Mouse (Mus musculus) MEL (cell line): ENCODE data around the gene Zfp952. TPM values are rescaled to one million over a fixed set of nuclear protein-coding genes. Genes with fewer than 3 reads are reported as not detected.
A peak's percentile ranks its signal among the peaks of the same experiment; 100 is the strongest.

ENCODE experiments used
- DNase-seq: peaks from one replicate; pipeline ENCODE4 v3.0.0; 2011; ENCODE audit warnings: low read depth, low spot score
- H3K27ac ChIP-seq: 2 replicates; pipeline ENCODE4 v1.5.1; 2012; ENCODE audit warnings: low read depth, mild to moderate bottlenecking, control low read depth, low read length, moderate library complexity; ENCODE audit not compliant: control insufficient read depth
- H3K27me3 ChIP-seq, 2 experiments: fragments of 150-350 bp in 1 of 2; sonication (generic) in 1 of 2; 2 replicates each; pipeline ENCODE4 v1.6.1; 2012; ENCODE audit warnings: low read length in 2 of 2, mild to moderate bottlenecking in 2 of 2, improper control_type of control experiment in 1 of 2, moderate library complexity in 1 of 2; ENCODE audit not compliant: insufficient read depth in 2 of 2, control insufficient read depth in 1 of 2
- H3K36me3 ChIP-seq, 2 experiments: 2 replicates each; pipeline ENCODE4 v1.6.1; 2012 to 2014; ENCODE audit warnings: low read length in 2 of 2, improper control_type of control experiment in 1 of 2, inconsistent platforms in 1 of 2, mild to moderate bottlenecking in 1 of 2; ENCODE audit not compliant: insufficient read depth in 2 of 2, control insufficient read depth in 1 of 2
- H3K4me1 ChIP-seq, 2 experiments: fragments of 150-350 bp in 1 of 2; sonication (generic) in 1 of 2; 2 replicates each; pipeline ENCODE4 v1.6.1; 2012; ENCODE audit warnings: low read length in 2 of 2, improper control_type of control experiment in 1 of 2, mild to moderate bottlenecking in 1 of 2; ENCODE audit not compliant: insufficient read depth in 2 of 2, control insufficient read depth in 1 of 2
- H3K4me3 ChIP-seq, 2 experiments: fragments of 150-350 bp in 1 of 2; sonication (generic) in 1 of 2; 2 replicates each; pipeline ENCODE4 v1.5.1; 2012; ENCODE audit warnings: low read depth in 2 of 2, low read length in 2 of 2, mild to moderate bottlenecking in 2 of 2, moderate library complexity in 2 of 2, control low read depth in 1 of 2, improper control_type of control experiment in 1 of 2; ENCODE audit not compliant: control insufficient read depth in 1 of 2, insufficient read depth in 1 of 2
- H3K79me2 ChIP-seq: 2 replicates; pipeline ENCODE4 v1.6.1; 2012; ENCODE audit warnings: mild to moderate bottlenecking, low read length, moderate library complexity; ENCODE audit not compliant: control insufficient read depth, poor library complexity, insufficient read depth
- H3K9ac ChIP-seq: 2 replicates; pipeline ENCODE4 v1.6.1; 2012; ENCODE audit warnings: low read depth, mild to moderate bottlenecking, control low read depth, low read length, moderate library complexity; ENCODE audit not compliant: control insufficient read depth, poor library complexity, severe bottlenecking
- H3K9me3 ChIP-seq: fragments of 150-350 bp; sonication (generic); replicated peaks from 2 replicates; pipeline ENCODE4 v1.6.1; 2012; ENCODE audit warnings: mild to moderate bottlenecking, low read length, improper control_type of control experiment, moderate library complexity; ENCODE audit not compliant: insufficient read depth
- BHLHE40 ChIP-seq: IDR thresholded peaks from 2 replicates; pipeline ENCODE4 v1.6.1; 2012; ENCODE audit warnings: low read depth, mild to moderate bottlenecking, inconsistent platforms, low read length, improper control_type of control experiment, borderline replicate concordance
- CHD1 ChIP-seq: IDR thresholded peaks from 2 replicates; pipeline ENCODE4 v1.6.1; 2012; ENCODE audit warnings: low read depth, mild to moderate bottlenecking, inconsistent platforms, low read length, improper control_type of control experiment
- CHD2 ChIP-seq: IDR thresholded peaks from 2 replicates; pipeline ENCODE4 v1.6.1; 2011; ENCODE audit warnings: low read length, improper control_type of control experiment
- CTCF ChIP-seq, 3 experiments: IDR thresholded peaks in 2 of 3; conservative IDR thresholded peaks in 1 of 3; 2 replicates each; pipeline ENCODE4 v1.5.1; 2011 to 2012; ENCODE audit warnings: low read length in 3 of 3, low read depth in 2 of 3, mild to moderate bottlenecking in 2 of 3, improper control_type of control experiment in 1 of 3, inconsistent platforms in 1 of 3, mixed read lengths in 1 of 3, moderate library complexity in 1 of 3; ENCODE audit not compliant: control insufficient read depth in 1 of 3, insufficient read depth in 1 of 3, poor library complexity in 1 of 3, severe bottlenecking in 1 of 3
- E2F4 ChIP-seq: IDR thresholded peaks from 2 replicates; pipeline ENCODE4 v1.6.1; 2011; ENCODE audit warnings: low read depth, low read length, improper control_type of control experiment, borderline replicate concordance
- ELF1 ChIP-seq: IDR thresholded peaks from 2 replicates; pipeline ENCODE4 v1.6.1; 2014; ENCODE audit warnings: low read depth, mild to moderate bottlenecking, inconsistent platforms, low read length, improper control_type of control experiment, moderate library complexity
- EP300 ChIP-seq, 2 experiments: IDR thresholded peaks; 2 replicates each; pipeline ENCODE4 v1.6.1; 2011; ENCODE audit warnings: improper control_type of control experiment in 2 of 2, low read length in 2 of 2, low read depth in 1 of 2, mild to moderate bottlenecking in 1 of 2
- ETS1 ChIP-seq: IDR thresholded peaks from 2 replicates; pipeline ENCODE4 v1.6.1; 2012; ENCODE audit warnings: low read depth, mild to moderate bottlenecking, inconsistent platforms, low read length, improper control_type of control experiment, moderate library complexity
- GABPA ChIP-seq: IDR thresholded peaks from 2 replicates; pipeline ENCODE4 v1.6.1; 2012; ENCODE audit warnings: low read depth, mild to moderate bottlenecking, inconsistent platforms, low read length, improper control_type of control experiment, moderate library complexity
- GATA1 ChIP-seq: IDR thresholded peaks from 2 replicates; pipeline ENCODE4 v1.6.1; 2011; ENCODE audit warnings: low read depth, low read length, improper control_type of control experiment
- HCFC1 ChIP-seq: IDR thresholded peaks from 2 replicates; pipeline ENCODE4 v1.6.1; 2012; ENCODE audit warnings: low read depth, mild to moderate bottlenecking, inconsistent platforms, low read length, improper control_type of control experiment, moderate library complexity
- JUND ChIP-seq: IDR thresholded peaks from 2 replicates; pipeline ENCODE4 v1.6.1; 2011; ENCODE audit warnings: low read depth, mild to moderate bottlenecking, improper control_type of control experiment, low read length
- MAFK ChIP-seq: IDR thresholded peaks from 2 replicates; pipeline ENCODE4 v1.6.1; 2011; ENCODE audit warnings: low read depth, mild to moderate bottlenecking, low read length, improper control_type of control experiment, borderline replicate concordance
- MAX ChIP-seq: IDR thresholded peaks from 2 replicates; pipeline ENCODE4 v1.6.1; 2011; ENCODE audit warnings: low read length, improper control_type of control experiment
- MAZ ChIP-seq: IDR thresholded peaks from 2 replicates; pipeline ENCODE4 v1.6.1; 2012; ENCODE audit warnings: low read depth, mild to moderate bottlenecking, inconsistent platforms, low read length, improper control_type of control experiment
- MXI1 ChIP-seq: IDR thresholded peaks from 2 replicates; pipeline ENCODE4 v1.6.1; 2011; ENCODE audit warnings: mild to moderate bottlenecking, low read depth, low read length, improper control_type of control experiment
- MYB ChIP-seq: IDR thresholded peaks from 2 replicates; pipeline ENCODE4 v1.6.1; 2011; ENCODE audit warnings: mild to moderate bottlenecking, low read depth, low read length, improper control_type of control experiment
- MYC ChIP-seq: IDR thresholded peaks from 2 replicates; pipeline ENCODE4 v1.6.1; 2011; ENCODE audit warnings: low read depth, mild to moderate bottlenecking, low read length, improper control_type of control experiment, moderate library complexity
- NELFE ChIP-seq: IDR thresholded peaks from 2 replicates; pipeline ENCODE4 v1.6.1; 2011; ENCODE audit warnings: low read depth, low read length, improper control_type of control experiment
- NRF1 ChIP-seq: IDR thresholded peaks from 2 replicates; pipeline ENCODE4 v1.6.1; 2014; ENCODE audit warnings: low read depth, mild to moderate bottlenecking, inconsistent platforms, low read length, improper control_type of control experiment, moderate library complexity; ENCODE audit not compliant: poor library complexity, insufficient read depth, severe bottlenecking
- POLR2AphosphoS2 ChIP-seq: IDR thresholded peaks from 2 replicates; pipeline ENCODE4 v1.6.1; 2011; ENCODE audit warnings: low read length, improper control_type of control experiment
- POLR2AphosphoS5 ChIP-seq: IDR thresholded peaks from 2 replicates; pipeline ENCODE4 v1.6.1; 2012; ENCODE audit warnings: low read depth, borderline replicate concordance, mild to moderate bottlenecking, inconsistent platforms, low read length, moderate library complexity, mixed read lengths
- RAD21 ChIP-seq: IDR thresholded peaks from 2 replicates; pipeline ENCODE4 v1.6.1; 2011; ENCODE audit warnings: mild to moderate bottlenecking, low read depth, low read length, improper control_type of control experiment
- SIN3A ChIP-seq: IDR thresholded peaks from 2 replicates; pipeline ENCODE4 v1.6.1; 2012; ENCODE audit warnings: low read length, improper control_type of control experiment, inconsistent platforms
- SMC3 ChIP-seq: IDR thresholded peaks from 2 replicates; pipeline ENCODE4 v1.6.1; 2011; ENCODE audit warnings: low read depth, low read length, improper control_type of control experiment
- TAL1 ChIP-seq: IDR thresholded peaks from 2 replicates; pipeline ENCODE4 v1.6.1; 2012; ENCODE audit warnings: mild to moderate bottlenecking, inconsistent platforms, low read length, moderate library complexity, mixed read lengths
- TBP ChIP-seq: IDR thresholded peaks from 2 replicates; pipeline ENCODE4 v1.8.0; 2011; ENCODE audit warnings: low read depth, low read length, improper control_type of control experiment
- TCF12 ChIP-seq: IDR thresholded peaks from 2 replicates; pipeline ENCODE4 v1.6.1; 2014; ENCODE audit warnings: low read depth, mild to moderate bottlenecking, inconsistent platforms, low read length, improper control_type of control experiment, moderate library complexity
- UBTF ChIP-seq: IDR thresholded peaks from 2 replicates; pipeline ENCODE4 v1.6.1; 2012; ENCODE audit warnings: low read depth, mild to moderate bottlenecking, inconsistent platforms, low read length, improper control_type of control experiment, moderate library complexity, borderline replicate concordance; ENCODE audit not compliant: insufficient read depth
- USF1 ChIP-seq: IDR thresholded peaks from 2 replicates; pipeline ENCODE4 v1.6.1; 2014; ENCODE audit warnings: low read depth, mild to moderate bottlenecking, inconsistent platforms, low read length, improper control_type of control experiment, moderate library complexity
- USF2 ChIP-seq, 2 experiments: IDR thresholded peaks; 2 replicates each; pipeline ENCODE4 v1.6.1; 2011 to 2012; ENCODE audit warnings: improper control_type of control experiment in 2 of 2, low read length in 2 of 2, borderline replicate concordance in 1 of 2, inconsistent platforms in 1 of 2, low read depth in 1 of 2, mild to moderate bottlenecking in 1 of 2; ENCODE audit not compliant: insufficient read depth in 1 of 2
- ZC3H11A ChIP-seq: IDR thresholded peaks from 2 replicates; pipeline ENCODE4 v1.6.1; 2012; ENCODE audit warnings: low read depth, mild to moderate bottlenecking, inconsistent platforms, low read length, improper control_type of control experiment
- ZKSCAN1 ChIP-seq: IDR thresholded peaks from 2 replicates; pipeline ENCODE4 v1.6.1; 2012; ENCODE audit warnings: low read depth, mild to moderate bottlenecking, inconsistent platforms, low read length, improper control_type of control experiment, moderate library complexity
- ZMIZ1 ChIP-seq: IDR thresholded peaks from 2 replicates; pipeline ENCODE4 v1.6.1; 2012; ENCODE audit warnings: low read depth, mild to moderate bottlenecking, inconsistent platforms, low read length, improper control_type of control experiment, moderate library complexity
- ZNF384 ChIP-seq: IDR thresholded peaks from 2 replicates; pipeline ENCODE4 v1.6.1; 2012; ENCODE audit warnings: low read depth, mild to moderate bottlenecking, inconsistent platforms, low read length, improper control_type of control experiment
- polyA plus RNA-seq, 2 experiments: library from polyadenylated mRNA; stranded (reverse) in 1 of 2; unstranded in 1 of 2; fragments of >175 nt in 1 of 2; fragments of >200 nt in 1 of 2; gene quantifications; 2 replicates each; pipeline versions ENCODE4 v1.2.1 to v1.2.4; 2012; ENCODE audit warnings: low replicate concordance in 2 of 2, low read depth in 1 of 2; ENCODE audit not compliant: insufficient read length in 2 of 2, insufficient read depth in 1 of 2, missing spikeins in 1 of 2
- total RNA-seq: library from RNA; depleted of rRNA; stranded (reverse); fragments of 300-350 nt; gene quantifications from 2 replicates; pipeline ENCODE4 v1.2.3, GENCODE M21; 2012

The Zfp952 gene
- total and polyA plus RNA-seq, 3 experiments, result 2.9 to 4.7 TPM; not detected in 1

DNA sequence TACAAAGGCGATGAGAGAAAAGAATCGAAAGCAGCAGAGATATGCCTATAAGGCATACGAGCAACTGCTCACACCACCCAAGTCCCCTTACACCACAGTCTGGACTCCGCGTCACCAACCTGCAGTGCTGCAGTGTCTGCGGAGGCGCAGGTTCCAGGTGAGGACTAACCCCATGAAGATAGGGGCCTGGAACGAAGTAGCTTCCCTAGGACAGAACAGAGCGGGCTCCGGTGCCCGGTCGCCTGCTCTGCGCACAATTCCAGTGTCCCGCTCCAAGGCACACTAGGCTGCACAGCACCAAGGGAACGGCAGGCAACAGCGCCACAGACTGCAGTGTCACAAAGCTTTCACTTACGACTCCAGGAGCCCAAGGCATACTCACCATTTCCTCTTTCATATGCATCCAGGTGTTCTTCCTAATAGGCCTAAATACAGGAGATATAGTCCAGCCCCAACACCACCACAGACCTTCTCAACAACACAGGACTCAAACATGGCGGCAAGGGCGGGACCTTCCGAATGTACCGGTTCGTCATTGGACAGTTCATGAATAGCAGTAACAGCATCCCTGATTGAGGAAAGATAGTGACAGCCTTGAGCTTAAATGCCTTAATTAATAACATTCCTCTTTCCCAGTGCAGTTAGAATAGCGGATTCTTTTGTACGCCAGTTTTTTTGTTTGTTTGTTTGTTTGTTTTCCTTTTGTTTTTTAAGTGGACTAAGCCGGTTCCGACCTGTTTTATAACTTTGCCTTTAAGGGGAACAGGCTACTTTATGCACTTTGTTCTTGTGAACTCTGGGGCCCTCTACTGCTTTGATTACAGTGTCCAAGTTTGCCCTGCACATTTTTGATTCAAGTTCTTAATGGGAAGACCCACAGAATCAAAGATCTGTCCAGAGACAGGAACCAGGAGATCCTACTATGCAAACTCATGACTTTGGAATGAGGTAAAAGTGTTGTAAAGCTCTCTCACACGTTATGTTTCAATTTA, 40.3 kb downstream of the Zfp952 start, which contains the start of gene Zfp763:
TSS of gene Zfp763 (minus strand) at position 503 of the 992 bp plus-strand sequence.
- H3K27ac ChIP-seq, result peak within 1 kb of the TSS; percentile 28
- peak; percentile 87 for DNase-seq
- no peak for TF ChIP-seq USF2 (IDR thresholded peaks at IDR 0.05; ENCODE audit: borderline replicate concordance in 1 of 2, insufficient read depth in 1 of 2, low read depth in 1 of 2, low read length in 2 of 2)
- TF ChIP-seq HCFC1, result peak; percentile 57; the same call in 1 of the 2 replicates
- TF ChIP-seq EP300 (IDR thresholded peaks at IDR 0.05; ENCODE audit: low read depth in 1 of 2, low read length in 2 of 2), result no peak
- no peak for TF ChIP-seq RAD21
- no peak for TF ChIP-seq SMC3
- no peak for TF ChIP-seq E2F4
- TF ChIP-seq NRF1, result no peak
- TF ChIP-seq ELF1, result no peak
- TF ChIP-seq POLR2AphosphoS2, result no peak
- TF ChIP-seq CTCF (IDR thresholded peaks at IDR 0.05 in 2 of 3, conservative IDR thresholded peaks at IDR 0.05 in 1 of 3; ENCODE audit: control insufficient read depth in 1 of 3, insufficient read depth in 1 of 3, low read depth in 2 of 3, low read length in 3 of 3, poor library complexity in 1 of 3, severe bottlenecking in 1 of 3), result no peak
- no peak for TF ChIP-seq ZKSCAN1
- TF ChIP-seq JUND, result no peak
- peak; percentile 8; the same call in 1 of the 2 replicates for TF ChIP-seq SIN3A
- no peak for TF ChIP-seq MXI1
- TF ChIP-seq ZMIZ1, result no peak
- no peak for TF ChIP-seq MYC
- TF ChIP-seq ZC3H11A, result no peak
- TF ChIP-seq NELFE, result no peak; the same call in 1 of the 2 replicates
- no peak for TF ChIP-seq MAX
- TF ChIP-seq ETS1, result no peak
- no peak for TF ChIP-seq MAFK
- TF ChIP-seq ZNF384, result no peak
- no peak for TF ChIP-seq GABPA
- no peak for TF ChIP-seq BHLHE40
- TF ChIP-seq CHD2, result no peak
- no peak for TF ChIP-seq TAL1
- no peak for TF ChIP-seq USF1
- no peak for TF ChIP-seq CHD1
- no peak for TF ChIP-seq POLR2AphosphoS5
- no peak for TF ChIP-seq TCF12
- peak; percentile 54; the same call in 1 of the 2 replicates for TF ChIP-seq GATA1
- no peak for TF ChIP-seq UBTF
- no peak for TF ChIP-seq MAZ
- TF ChIP-seq MYB, result no peak
- TF ChIP-seq TBP, result 0 out of 2 replicates have a peak, but pooled peaks have one; percentile 22

More for the DNA sequence above, 40.3 kb downstream of the Zfp952 start, which contains the start of gene Zfp763:
- H3K4me3 ChIP-seq, result peak within 1 kb of the TSS; percentile 82 to 96
- peaks cover 0 to 2% of the 10 kb centered on the region in 2 experiments; a peak in 1 of 4 replicates for H3K36me3 ChIP-seq
- no peaks in the 10 kb centered on the region; the same call in none of the 2 replicates for H3K79me2 ChIP-seq
- H3K9me3 ChIP-seq, result no peaks in the 10 kb centered on the region
- H3K27me3 ChIP-seq, result peaks cover 0 to 6% of the 10 kb centered on the region in 2 experiments; a peak in 3 of 4 replicates
- peak within 1 kb of the TSS; percentile 80 for H3K9ac ChIP-seq
- 0 out of 4 replicates have a peak, but pooled peaks cover 0 to 2% of the 10 kb centered on the region in 2 experiments for H3K4me1 ChIP-seq
